Mouse (Mus musculus) liver, embryonic 11.5 days (tissue): Measurements from ENCODE around the gene Dpagt1. TPM values are rescaled to one million over a fixed set of nuclear protein-coding genes. Genes with fewer than 3 reads are reported as not detected.
A peak's percentile ranks its signal among the peaks of the same experiment; 100 is the strongest.

Experiments used
- ATAC-seq: fragments of 200-750 bp; cut with Nextera tagmentation; replicated peaks from 2 replicates; pipeline ENCODE4 v1.8.0; 2017; ENCODE audit warnings: moderate number of reproducible peaks, mild to moderate bottlenecking, moderate TSS enrichment, moderate library complexity; ENCODE audit not compliant: low FRiP score
- DNase-seq: peaks from one replicate; pipeline ENCODE4 v3.0.0-alpha.2; 2017; ENCODE audit warnings: low spot score
- H3K27ac ChIP-seq: fragments of 300-500 bp; sonication (generic); 2 replicates; pipeline ENCODE4 v1.5.1; 2014; ENCODE audit warnings: mild to moderate bottlenecking, low read depth, low read length, control low read depth
- H3K27me3 ChIP-seq: fragments of 300-500 bp; sonication (generic); replicated peaks from 2 replicates; pipeline ENCODE4 v1.6.1; 2014; ENCODE audit warnings: low read length, mixed read lengths; ENCODE audit not compliant: control insufficient read depth, insufficient read depth
- H3K36me3 ChIP-seq: fragments of 300-500 bp; sonication (generic); 2 replicates; pipeline ENCODE4 v1.6.1; 2014; ENCODE audit warnings: mild to moderate bottlenecking, low read length, moderate library complexity, mixed read lengths; ENCODE audit not compliant: control insufficient read depth, insufficient read depth
- H3K4me1 ChIP-seq: fragments of 300-500 bp; sonication (generic); replicated peaks from 2 replicates; pipeline ENCODE4 v1.6.1; 2014; ENCODE audit warnings: low read length, mixed read lengths; ENCODE audit not compliant: control insufficient read depth, insufficient read depth
- H3K4me2 ChIP-seq: fragments of 300-500 bp; sonication (generic); 2 replicates; pipeline ENCODE4 v1.6.1; 2014; ENCODE audit warnings: mild to moderate bottlenecking, control low read depth, moderate library complexity
- H3K4me3 ChIP-seq: fragments of 300-500 bp; sonication (generic); 2 replicates; pipeline ENCODE4 v1.5.1; 2014; ENCODE audit warnings: low read depth, low read length, control low read depth
- H3K9ac ChIP-seq: fragments of 300-500 bp; sonication (generic); 2 replicates; pipeline ENCODE4 v1.6.1; 2014; ENCODE audit warnings: low read depth, low read length, control low read depth
- H3K9me3 ChIP-seq: fragments of 300-500 bp; sonication (generic); 2 replicates; pipeline ENCODE4 v1.6.1; 2016; ENCODE audit warnings: low read length, inconsistent platforms, mixed read lengths; ENCODE audit not compliant: control insufficient read depth
- WGBS: fragments of 180-500 bp; shearing (Covaris S2); extraction: QIAGEN DNeasy Blood & Tissue Kit; methylation state at CpG from one replicate; pipeline ENCODE4 v1.1.7; 2014; 5-methylcytosine and 5-hydroxymethylcytosine counted together
- polyA plus RNA-seq: library from polyadenylated mRNA; unstranded; fragments of >200 nt; fragmentation: Nextera tagmentation; extraction: Ambion mirVana; gene quantifications from 2 replicates; pipeline ENCODE4 v1.2.1, GENCODE M21; 2014

Dpagt1 gene
- polyA plus RNA-seq, 1 experiment from 2014 or later, result 39.5 TPM

GRCm38 (mm10) chr9:44342173-44342572 lies 16.4 kb downstream of the Dpagt1 start:
- Histone ChIP-seq H3K9ac (peak overlapping the region; percentile 89), H3K27ac (peak overlapping the region; percentile 100), H3K9me3 (no peaks in the 10 kb centered on the region), H3K4me3 (peak overlapping the region; percentile 96), H3K27me3 (no peaks in the 10 kb centered on the region), H3K4me1 (peaks cover 21% of the 10 kb centered on the region), H3K4me2 (peak overlapping the region; percentile 91), H3K36me3 (peaks cover 32% of the 10 kb centered on the region)
- WGBS, result 36% methylated on average over 3 of the region's 3 CpGs
- peak; percentile 70 for DNase-seq
- ATAC-seq, result peak; percentile 83

GRCm38 (mm10) chr9:44342605-44343004 lies 16.8 kb downstream of the Dpagt1 start:
- DNase-seq (no peak), ATAC-seq (no peak)
- peak overlapping the region; percentile 89 for H3K9ac ChIP-seq
- no peaks in the 10 kb centered on the region for H3K9me3 ChIP-seq
- peak overlapping the region; percentile 96 for H3K4me3 ChIP-seq
- H3K27ac ChIP-seq, result peak overlapping the region; percentile 100
- WGBS, result 86% methylated on average over 1 of the region's 1 CpGs
- H3K36me3 ChIP-seq, result peaks cover 31% of the 10 kb centered on the region
- no peaks in the 10 kb centered on the region for H3K27me3 ChIP-seq
- H3K4me1 ChIP-seq, result peaks cover 17% of the 10 kb centered on the region
- peak overlapping the region; percentile 91 for H3K4me2 ChIP-seq

DNA sequence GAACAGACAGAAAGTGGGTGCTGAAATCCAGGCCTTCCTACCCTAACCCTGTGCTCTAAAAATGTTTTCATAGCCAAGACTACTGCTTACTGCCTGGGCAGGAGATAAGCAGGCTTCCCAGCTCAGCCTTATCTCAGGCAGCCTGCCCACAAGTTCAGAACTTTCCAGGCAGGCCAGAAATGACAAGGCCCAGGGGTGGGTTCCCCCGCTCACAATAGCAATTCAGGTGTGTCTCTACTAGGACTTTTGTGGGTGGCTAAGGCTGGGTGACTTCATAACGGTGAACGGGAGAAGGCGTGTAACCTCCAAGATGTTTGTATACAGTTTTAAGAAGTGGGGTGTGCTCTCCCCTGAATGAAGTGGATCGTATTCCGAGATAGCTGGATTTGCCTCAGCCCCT lies 17.5 kb downstream of the Dpagt1 start:
- H3K4me2 ChIP-seq, result peak overlapping the region; percentile 91
- peak overlapping the region; percentile 96 for H3K4me3 ChIP-seq
- no peaks in the 10 kb centered on the region for H3K27me3 ChIP-seq
- peaks cover 35% of the 10 kb centered on the region for H3K36me3 ChIP-seq
- H3K4me1 ChIP-seq, result peaks cover 15% of the 10 kb centered on the region
- peak overlapping the region; percentile 100 for H3K27ac ChIP-seq
- peak; percentile 82 for ATAC-seq
- DNase-seq, result peak; percentile 77
- H3K9me3 ChIP-seq, result no peaks in the 10 kb centered on the region
- peak overlapping the region; percentile 89 for H3K9ac ChIP-seq
- WGBS, result 3% methylated on average over 6 of the region's 6 CpGs

DNA sequence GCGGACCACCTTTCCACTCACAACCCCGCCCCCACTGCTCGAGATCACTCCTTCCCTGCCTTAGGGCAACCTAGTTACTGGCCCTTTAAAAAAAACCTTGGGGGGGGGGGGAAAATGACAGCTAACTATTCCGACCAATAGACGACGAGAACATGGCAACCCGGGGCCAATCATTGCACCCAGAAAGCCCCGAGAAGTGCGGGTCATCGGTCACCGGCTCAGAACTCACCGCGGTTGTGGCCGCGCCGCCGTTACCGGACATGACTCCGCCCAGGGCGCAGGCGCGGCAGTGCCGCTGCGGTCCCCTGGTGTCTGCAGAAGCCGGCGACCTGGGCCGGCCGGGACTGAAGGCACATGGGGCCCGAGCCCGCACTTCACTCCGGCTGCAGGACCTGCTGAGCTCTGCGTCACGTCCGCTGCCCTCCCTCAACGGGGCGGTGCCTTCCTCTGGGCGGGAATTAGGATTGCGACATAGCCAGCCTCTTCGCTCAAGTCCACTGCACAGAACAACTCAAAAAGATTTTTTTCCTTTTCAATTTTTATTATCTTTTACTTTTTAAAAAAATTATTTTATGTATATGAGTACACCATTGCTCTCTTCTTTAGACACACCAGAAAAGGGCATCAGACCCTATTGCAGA lies 18.1 kb downstream of the Dpagt1 start, which contains the start of gene Hmbs:
Gene Hmbs (minus strand): TSS at position 448 of the 641 bp plus-strand sequence.
- Histone ChIP-seq H3K27me3 (no peaks in the 10 kb centered on the region), H3K9me3 (no peaks in the 10 kb centered on the region), H3K4me3 (peak within 1 kb of the TSS; percentile 96), H3K4me2 (peak within 1 kb of the TSS; percentile 91), H3K9ac (peak within 1 kb of the TSS; percentile 89), H3K27ac (peak within 1 kb of the TSS; percentile 100), H3K36me3 (peaks cover 37% of the 10 kb centered on the region), H3K4me1 (peaks cover 15% of the 10 kb centered on the region)
- under 1% methylated on average over 39 of the region's 39 CpGs for WGBS
- ATAC-seq (peak; percentile 84), DNase-seq (peak; percentile 97)

GRCm38 (mm10) chr9:44345570-44346433 lies 20.0 kb downstream of the Dpagt1 start:
- DNase-seq (no peak), ATAC-seq (no peak)
- Histone ChIP-seq H3K4me2 (no peak overlapping the region), H3K36me3 (peaks cover 33% of the 10 kb centered on the region), H3K4me3 (no peak overlapping the region), H3K4me1 (peaks cover 12% of the 10 kb centered on the region), H3K9ac (no peak overlapping the region), H3K27ac (peak overlapping the region; percentile 34; the same call in 1 of the 2 replicates), H3K27me3 (no peaks in the 10 kb centered on the region), H3K9me3 (no peaks in the 10 kb centered on the region)
- 85% methylated on average over 6 of the region's 6 CpGs for WGBS

DNA sequence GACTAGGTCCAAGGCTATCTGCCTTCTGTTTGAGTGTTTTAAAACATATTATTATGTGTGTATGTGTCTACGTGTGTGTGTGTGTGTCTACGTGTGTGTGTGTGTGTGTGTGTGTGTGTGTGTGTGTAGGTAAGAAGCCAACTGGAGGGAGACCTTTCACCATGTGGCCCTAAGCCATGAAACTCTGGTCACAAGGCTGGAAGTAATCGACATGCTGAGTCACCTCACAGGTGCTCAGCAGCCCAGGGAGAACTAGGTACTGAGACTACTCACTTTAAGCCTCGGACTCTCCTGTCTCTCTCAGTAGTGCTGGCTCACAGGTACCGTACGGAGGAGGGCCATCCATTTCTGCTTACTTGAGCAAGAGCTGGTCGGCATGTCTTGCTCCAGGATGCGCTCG lies 21.3 kb downstream of the Dpagt1 start:
- Histone ChIP-seq H3K4me3 (no peak overlapping the region), H3K4me2 (no peak overlapping the region), H3K9me3 (no peaks in the 10 kb centered on the region), H3K9ac (no peak overlapping the region), H3K36me3 (peaks cover 38% of the 10 kb centered on the region), H3K27ac (no peak overlapping the region), H3K4me1 (peaks cover 12% of the 10 kb centered on the region), H3K27me3 (no peaks in the 10 kb centered on the region)
- DNase-seq (no peak), ATAC-seq (no peak)
- WGBS, result 91% methylated on average over 9 of the region's 9 CpGs

- ATAC-seq (no peak), DNase-seq (no peak)
- Histone ChIP-seq H3K9me3 (no peaks in the 10 kb centered on the region), H3K36me3 (peaks cover 40% of the 10 kb centered on the region), H3K4me2 (no peak overlapping the region), H3K4me3 (no peak overlapping the region), H3K27ac (no peak overlapping the region), H3K9ac (no peak overlapping the region), H3K4me1 (peaks cover 10% of the 10 kb centered on the region), H3K27me3 (no peaks in the 10 kb centered on the region)
- 87% methylated on average over 4 of the region's 4 CpGs for WGBS
Measured at GRCm38 (mm10) chr9:44347621-44348020, 21.8 kb downstream of the Dpagt1 start.

DNA sequence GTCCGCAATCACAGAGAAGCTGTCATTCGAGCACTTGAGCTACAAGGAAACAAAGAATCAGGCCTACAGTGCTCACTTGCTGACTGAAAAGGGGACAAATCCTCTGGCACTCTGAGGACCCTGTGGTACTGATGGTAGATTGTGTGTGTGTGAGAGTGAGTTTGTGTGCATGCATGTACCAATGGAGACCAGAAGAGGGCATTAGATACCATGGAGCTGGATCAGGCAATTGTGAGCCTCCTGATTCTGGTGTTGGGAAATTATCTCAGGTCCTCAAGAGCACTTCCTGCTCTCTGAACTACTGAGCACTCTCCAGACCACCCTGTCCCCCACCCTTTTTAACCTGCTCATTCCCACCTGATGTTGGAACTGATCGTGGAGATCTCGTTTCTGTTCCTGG lies 22.7 kb downstream of the Dpagt1 start:
- Histone ChIP-seq H3K36me3 (peaks cover 45% of the 10 kb centered on the region), H3K9me3 (no peaks in the 10 kb centered on the region), H3K4me3 (no peak overlapping the region), H3K27ac (no peak overlapping the region), H3K9ac (no peak overlapping the region), H3K27me3 (no peaks in the 10 kb centered on the region), H3K4me2 (no peak overlapping the region), H3K4me1 (0 out of 2 replicates have a peak, but pooled peaks cover 3% of the 10 kb centered on the region)
- WGBS, result 94% methylated on average over 4 of the region's 4 CpGs
- DNase-seq, result no peak
- no peak for ATAC-seq
